Mouse (Mus musculus) heart, adult 11 months (tissue): Measurements from ENCODE around the gene Chn2.

ENCODE experiments used
- DNase-seq: peaks from one replicate; pipeline ENCODE4 v3.0.0; 2022

The Chn2 gene

GRCm38 (mm10) chr6:54043536-54043935, 4.2 kb downstream of the Chn2 start:
- peak; percentile 72 for DNase-seq

- DNase-seq = peak; percentile 39
Measured at GRCm38 (mm10) chr6:54045748-54046721, 6.7 kb downstream of the Chn2 start.

- DNase-seq = peak; percentile 74
Measured at GRCm38 (mm10) chr6:54046884-54047747, 7.8 kb downstream of the Chn2 start.

GRCm38 (mm10) chr6:54048768-54049167, 9.4 kb downstream of the Chn2 start:
- peak; percentile 30 for DNase-seq

GRCm38 (mm10) chr6:54051173-54051572, 11.8 kb downstream of the Chn2 start:
- peak; percentile 64 for DNase-seq

GRCm38 (mm10) chr6:54052124-54052523, 12.8 kb downstream of the Chn2 start:
- peak; percentile 31 for DNase-seq

- DNase-seq = peak; percentile 74
Measured at GRCm38 (mm10) chr6:54052666-54053065, 13.3 kb downstream of the Chn2 start.

GRCm38 (mm10) chr6:54053316-54053715, 14.0 kb downstream of the Chn2 start:
- DNase-seq = peak; percentile 55

- DNase-seq = no peak
Measured at GRCm38 (mm10) chr6:54055387-54055786, 16.0 kb downstream of the Chn2 start.

GRCm38 (mm10) chr6:54056548-54057532, 17.5 kb downstream of the Chn2 start:
- peak; percentile 81 for DNase-seq

- peak; percentile 74 for DNase-seq
Measured at GRCm38 (mm10) chr6:54057661-54058060, 18.3 kb downstream of the Chn2 start.

GRCm38 (mm10) chr6:54058837-54059236, 19.5 kb downstream of the Chn2 start:
- peak; percentile 93 for DNase-seq

GRCm38 (mm10) chr6:54060258-54060657, 20.9 kb downstream of the Chn2 start:
- peak; percentile 36 for DNase-seq

GRCm38 (mm10) chr6:54061375-54061774, 22.0 kb downstream of the Chn2 start:
- DNase-seq = peak; percentile 58

GRCm38 (mm10) chr6:54063878-54064277, 24.5 kb downstream of the Chn2 start:
- peak; percentile 87 for DNase-seq

- no peak for DNase-seq
Measured at GRCm38 (mm10) chr6:54067380-54067779, 28.0 kb downstream of the Chn2 start.

- DNase-seq = peak; percentile 19
Measured at GRCm38 (mm10) chr6:54068882-54069281, 29.5 kb downstream of the Chn2 start.

- DNase-seq = peak; percentile 94
Measured at GRCm38 (mm10) chr6:54070736-54071135, 31.4 kb downstream of the Chn2 start.

GRCm38 (mm10) chr6:54071478-54071877, 32.1 kb downstream of the Chn2 start:
- DNase-seq = peak; percentile 65

GRCm38 (mm10) chr6:54074454-54074853, 35.1 kb downstream of the Chn2 start:
- peak; percentile 76 for DNase-seq

- DNase-seq = peak; percentile 85
Measured at GRCm38 (mm10) chr6:54075419-54075818, 36.1 kb downstream of the Chn2 start.

GRCm38 (mm10) chr6:54076625-54077024, 37.3 kb downstream of the Chn2 start:
- peak; percentile 73 for DNase-seq
